Mouse (Mus musculus) myocyte (in vitro differentiated cells): ENCODE measurements at regions not wholly inside any gene's neighbourhood (a gene's known extent, or its start where the extent isn't known, plus 50 kb on each side); places are given as distances from the start of the nearest gene placed in this dataset.

Experiments
- H3K27me3 ChIP-seq: one replicate; pipeline ENCODE4 v1.6.1; 2011; ENCODE audit not compliant: control insufficient read depth, insufficient read depth, insufficient read length
- H3K36me3 ChIP-seq: one replicate; pipeline ENCODE4 v1.6.1; 2011; ENCODE audit not compliant: control insufficient read depth, insufficient read depth
- H3K4me2 ChIP-seq: one replicate; pipeline ENCODE4 v1.6.1; 2011; ENCODE audit warnings: low read depth, control low read depth
- H3K4me3 ChIP-seq: one replicate; pipeline ENCODE4 v1.5.1; 2011; ENCODE audit warnings: mild to moderate bottlenecking, control low read depth, moderate library complexity
- H3K79me2 ChIP-seq: one replicate; pipeline ENCODE4 v1.6.1; 2011; ENCODE audit not compliant: control insufficient read depth, insufficient read depth
- H3ac ChIP-seq: one replicate; pipeline ENCODE4 v1.6.1; 2011; ENCODE audit not compliant: control insufficient read depth, insufficient read length
- CEBPB ChIP-seq: IDR thresholded peaks from 2 replicates; pipeline ENCODE4 v1.6.1; 2011; ENCODE audit warnings: mild to moderate bottlenecking, moderate library complexity; ENCODE audit not compliant: poor library complexity, insufficient read depth, severe bottlenecking
- E2F4 ChIP-seq: IDR thresholded peaks from one replicate; pipeline ENCODE4 v1.6.1; 2011; ENCODE audit warnings: mild to moderate bottlenecking, control low read depth, moderate library complexity; ENCODE audit not compliant: insufficient read depth
- MAX ChIP-seq: IDR thresholded peaks from one replicate; pipeline ENCODE4 v1.6.1; 2011; ENCODE audit warnings: low read depth, mild to moderate bottlenecking, control low read depth
- MYOD1 ChIP-seq, 3 experiments: IDR thresholded peaks; one replicate each; pipeline ENCODE4 v1.6.1; 2011; ENCODE audit warnings: control low read depth in 2 of 3, low read depth in 2 of 3, mild to moderate bottlenecking in 2 of 3, moderate library complexity in 1 of 3; ENCODE audit not compliant: insufficient read length in 2 of 3, control insufficient read depth in 1 of 3
- MYOG ChIP-seq, 3 experiments: IDR thresholded peaks; one replicate each; pipeline ENCODE4 v1.6.1; 2011; ENCODE audit warnings: control low read depth in 2 of 3, low read depth in 2 of 3, mild to moderate bottlenecking in 2 of 3; ENCODE audit not compliant: insufficient read length in 2 of 3, control insufficient read depth in 1 of 3, insufficient read depth in 1 of 3
- POLR2A ChIP-seq: IDR thresholded peaks from one replicate; pipeline ENCODE4 v1.6.1; 2011; ENCODE audit warnings: low read depth, mild to moderate bottlenecking, control low read depth, moderate library complexity; ENCODE audit not compliant: insufficient read length
- POLR2AphosphoS2 ChIP-seq: IDR thresholded peaks from one replicate; pipeline ENCODE4 v1.6.1; 2011; ENCODE audit warnings: low read depth, control low read depth; ENCODE audit not compliant: insufficient read length
- REST ChIP-seq: IDR thresholded peaks from one replicate; pipeline ENCODE4 v1.6.1; 2011; ENCODE audit warnings: mild to moderate bottlenecking, control low read depth, moderate library complexity; ENCODE audit not compliant: insufficient read depth, insufficient read length
- SRF ChIP-seq: IDR thresholded peaks from one replicate; pipeline ENCODE4 v1.6.1; 2011; ENCODE audit warnings: low read depth; ENCODE audit not compliant: control insufficient read depth, insufficient read length
- TCF12 ChIP-seq: IDR thresholded peaks from one replicate; pipeline ENCODE4 v1.6.1; 2011; ENCODE audit warnings: mild to moderate bottlenecking, control low read depth; ENCODE audit not compliant: poor library complexity, insufficient read depth, severe bottlenecking
- TCF3 ChIP-seq: IDR thresholded peaks from one replicate; pipeline ENCODE4 v1.6.1; 2011; ENCODE audit warnings: low read depth, control low read depth; ENCODE audit not compliant: insufficient read length
- USF1 ChIP-seq: IDR thresholded peaks from one replicate; pipeline ENCODE4 v1.6.1; 2011; ENCODE audit warnings: low read depth, mild to moderate bottlenecking, control low read depth, moderate library complexity

DNA sequence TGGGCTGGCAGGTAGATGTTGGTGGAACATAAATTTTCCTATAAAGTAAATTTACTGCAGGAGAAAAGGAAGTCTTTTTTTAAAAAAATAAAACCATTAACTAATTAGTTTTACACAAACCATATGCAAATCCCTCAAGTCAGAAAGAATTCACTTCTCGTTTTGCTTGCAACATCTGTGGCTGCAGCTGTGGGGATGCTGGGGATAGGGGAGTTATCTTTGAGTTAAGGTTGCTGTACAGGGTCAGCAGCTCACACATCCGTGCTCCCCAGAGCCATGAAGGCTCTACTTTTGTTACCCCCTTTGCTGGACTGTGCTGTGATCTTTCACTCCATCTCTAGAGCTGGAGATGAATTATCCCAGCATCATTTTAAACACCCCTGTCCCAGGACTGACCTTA, 54.4 kb upstream of the Tnp1 start:
- no peak overlapping the region for H3ac ChIP-seq
- TF ChIP-seq TCF12 (no peak), SRF (no peak), REST (no peak), MYOD1 (IDR thresholded peaks at IDR 0.05; ENCODE audit: control insufficient read depth in 1 of 3, insufficient read length in 2 of 3, low read depth in 2 of 3) (no peak), POLR2A (no peak), POLR2AphosphoS2 (no peak), MAX (no peak), TCF3 (no peak), E2F4 (no peak), USF1 (no peak), CEBPB (no peak), MYOG (IDR thresholded peaks at IDR 0.05; ENCODE audit: control insufficient read depth in 1 of 3, insufficient read depth in 1 of 3, insufficient read length in 2 of 3, low read depth in 2 of 3) (no peak)

More for the DNA sequence above, 54.4 kb upstream of the Tnp1 start:
- no peaks in the 10 kb centered on the region for H3K79me2 ChIP-seq
- H3K4me2 ChIP-seq, result no peak overlapping the region
- no peaks in the 10 kb centered on the region for H3K27me3 ChIP-seq
- no peak overlapping the region for H3K4me3 ChIP-seq
- H3K36me3 ChIP-seq, result no peaks in the 10 kb centered on the region
